Mouse (Mus musculus): ENCODE data around the gene Mcoln3. TPM values are rescaled to one million over a fixed set of nuclear protein-coding genes. Genes with fewer than 3 reads are reported as not detected.
A peak's percentile ranks its signal among the peaks of the same experiment; 100 is the strongest.

Gene Mcoln3
- polyA plus RNA-seq, 1 experiment from 2014 or later: 4.4 TPM

DNA sequence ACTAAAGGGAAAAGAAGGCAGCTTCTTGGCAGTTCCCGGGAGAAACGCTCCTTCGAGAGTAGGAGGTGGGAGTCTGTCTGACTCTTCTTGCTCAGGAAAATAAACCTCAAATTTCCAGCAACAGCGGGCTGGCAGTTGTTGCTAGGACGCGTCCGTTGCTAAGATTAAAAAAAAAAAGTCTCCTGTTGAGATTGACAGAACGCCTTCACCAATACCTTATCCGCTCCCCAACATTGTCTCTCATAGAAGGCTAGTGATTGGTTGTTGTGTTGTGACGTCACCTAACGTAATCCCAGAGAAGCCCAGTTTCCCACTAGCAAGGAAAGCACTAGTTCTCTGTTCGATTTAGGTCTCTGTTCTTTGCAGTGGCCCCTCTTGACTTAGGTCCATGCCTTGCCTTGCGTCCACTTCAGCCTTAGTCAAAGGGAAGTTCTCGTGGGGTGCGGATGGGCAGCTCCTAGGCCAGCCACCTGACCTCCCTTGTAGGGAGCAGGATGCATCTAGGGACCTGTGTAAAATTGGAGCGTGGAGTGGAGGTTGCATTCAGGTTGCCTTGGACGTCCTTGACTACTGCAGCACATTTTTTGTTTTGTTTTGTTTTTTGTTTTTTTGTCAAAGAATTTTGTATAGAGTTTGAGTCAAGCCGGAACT, 9.2 kb upstream of the Mcoln3 start, which contains the start of gene Wdr63:
Gene Wdr63, minus strand, starts transcription at position 210 of the 651 bp plus-strand sequence.
- H3K27ac ChIP-seq: no peak within 1 kb of the TSS
- H3K9ac ChIP-seq: no peak within 1 kb of the TSS
- H3K9me3 ChIP-seq: no peaks in the 10 kb centered on the region
- 15% methylated on average over 18 of the region's 18 CpGs for WGBS
- peak within 1 kb of the TSS; percentile 83 for H3K4me2 ChIP-seq
- peak within 1 kb of the TSS; percentile 42 for H3K4me3 ChIP-seq (replicated peaks)
- no peaks in the 10 kb centered on the region for H3K27me3 ChIP-seq (replicated peaks)
- H3K36me3 ChIP-seq: no peaks in the 10 kb centered on the region
- no peaks in the 10 kb centered on the region for H3K4me1 ChIP-seq
- ATAC-seq (ENCODE audit: insufficient read depth, low FRiP score, low read depth): peak; percentile 89; the same call in 1 of the 2 replicates

- 73% methylated on average over 2 of the region's 2 CpGs for WGBS
- no peaks in the 10 kb centered on the region for H3K36me3 ChIP-seq
Observed at GRCm38 (mm10) chr3:146108945-146109344, 8.3 kb upstream of the Mcoln3 start.

GRCm38 (mm10) chr3:146110358-146110757, 6.9 kb upstream of the Mcoln3 start:
- Histone ChIP-seq H3K4me2 (no peak overlapping the region), H3K4me1 (no peaks in the 10 kb centered on the region), H3K9me3 (no peaks in the 10 kb centered on the region), H3K9ac (no peak overlapping the region), H3K4me3 (replicated peaks) (no peak overlapping the region), H3K27me3 (replicated peaks) (no peaks in the 10 kb centered on the region), H3K36me3 (no peaks in the 10 kb centered on the region), H3K27ac (no peak overlapping the region)
- no peak for ATAC-seq (ENCODE audit: insufficient read depth, low FRiP score, low read depth)
- 67% methylated on average over 2 of the region's 2 CpGs for WGBS

More at GRCm38 (mm10) chr3:146108945-146109344, 8.3 kb upstream of the Mcoln3 start:
- H3K9ac ChIP-seq: no peak overlapping the region
- no peak for ATAC-seq (ENCODE audit: insufficient read depth, low FRiP score, low read depth)
- H3K27ac ChIP-seq: no peak overlapping the region
- H3K4me2 ChIP-seq: no peak overlapping the region
- H3K4me3 ChIP-seq (replicated peaks): no peak overlapping the region
- no peaks in the 10 kb centered on the region for H3K4me1 ChIP-seq
- H3K9me3 ChIP-seq: no peaks in the 10 kb centered on the region
- H3K27me3 ChIP-seq (replicated peaks): no peaks in the 10 kb centered on the region

- H3K36me3 ChIP-seq: no peaks in the 10 kb centered on the region
- no peak overlapping the region for H3K4me2 ChIP-seq
- no peak overlapping the region for H3K9ac ChIP-seq
- H3K4me3 ChIP-seq (replicated peaks): no peak overlapping the region
- no peak overlapping the region for H3K27ac ChIP-seq
- ATAC-seq (ENCODE audit: insufficient read depth, low FRiP score, low read depth): no peak
- no peaks in the 10 kb centered on the region for H3K4me1 ChIP-seq
- no peaks in the 10 kb centered on the region for H3K27me3 ChIP-seq (replicated peaks)
- WGBS: 52% methylated on average over 6 of the region's 6 CpGs
- no peaks in the 10 kb centered on the region for H3K9me3 ChIP-seq
Observed at GRCm38 (mm10) chr3:146110916-146111315, 6.3 kb upstream of the Mcoln3 start.

DNA sequence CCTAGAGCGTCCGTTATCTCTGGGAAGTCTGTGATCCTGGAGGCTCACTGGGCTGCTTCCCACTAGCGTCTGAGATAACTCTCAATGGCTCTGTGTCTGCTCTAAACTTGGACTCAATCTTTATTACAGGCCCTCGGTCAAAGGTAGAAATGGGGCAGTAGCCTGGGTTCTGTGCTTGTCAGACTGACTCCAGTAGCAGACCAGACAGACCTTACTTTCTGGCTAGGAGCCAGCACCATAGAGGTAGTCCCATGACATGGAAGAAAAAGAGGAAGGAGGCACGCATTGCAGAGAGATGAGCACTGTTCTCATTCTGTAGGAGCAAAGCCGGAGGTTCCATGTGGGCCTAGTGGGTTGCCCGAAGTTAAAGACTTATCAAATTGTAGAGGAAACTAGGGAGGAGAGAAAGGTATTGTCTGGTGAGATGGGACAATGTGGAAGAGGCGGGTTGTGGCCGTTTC, 777 bp downstream of the Mcoln3 start:
- WGBS: 63% methylated on average over 9 of the region's 9 CpGs
- Histone ChIP-seq H3K9me3 (no peaks in the 10 kb centered on the region), H3K4me2 (no peak overlapping the region), H3K4me1 (peaks cover 13% of the 10 kb centered on the region; the same call in 1 of the 2 replicates), H3K27me3 (replicated peaks) (peaks cover 18% of the 10 kb centered on the region), H3K36me3 (no peaks in the 10 kb centered on the region), H3K27ac (no peak overlapping the region), H3K4me3 (replicated peaks) (peak overlapping the region; percentile 34; the same call in 1 of the 2 replicates), H3K9ac (no peak overlapping the region)
- no peak for ATAC-seq (ENCODE audit: insufficient read depth, low FRiP score, low read depth)

DNA sequence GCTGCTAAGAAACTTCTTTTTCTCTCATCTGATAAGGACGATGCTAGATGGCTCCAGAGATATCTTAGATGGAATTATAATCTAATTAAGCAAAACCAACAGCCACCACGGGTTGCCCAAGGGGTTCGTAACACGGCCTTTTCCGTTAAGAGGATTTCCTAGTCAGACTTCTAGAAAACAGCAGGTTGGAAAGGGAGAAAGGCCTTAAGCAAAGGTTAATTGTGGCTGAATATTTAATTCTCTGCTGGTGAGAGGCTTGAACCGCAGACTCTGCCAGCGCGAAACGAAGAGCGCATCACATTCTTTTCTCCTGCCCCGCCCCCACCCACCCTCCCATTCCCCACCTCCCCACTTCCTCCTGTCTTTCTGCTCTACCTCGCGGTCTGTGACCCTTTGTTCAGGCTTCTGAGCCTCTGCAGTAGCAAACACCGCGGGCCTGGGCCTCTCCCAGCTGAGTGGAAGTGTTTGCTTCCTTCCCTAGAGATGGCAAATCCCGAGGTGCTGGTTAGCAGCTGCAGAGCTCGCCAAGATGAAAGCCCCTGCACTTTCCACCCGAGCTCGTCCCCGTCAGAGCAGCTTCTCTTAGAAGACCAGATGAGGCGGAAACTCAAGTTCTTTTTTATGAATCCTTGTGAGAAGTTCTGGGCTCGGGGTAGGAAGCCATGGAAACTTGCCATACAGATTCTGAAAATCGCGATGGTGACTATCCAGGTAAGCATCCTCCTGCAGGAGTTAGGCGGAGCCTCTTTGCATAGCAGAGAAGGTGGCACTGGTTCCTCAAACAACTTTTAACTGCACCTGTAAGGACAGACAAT, 4.3 kb downstream of the Mcoln3 start:
- Histone ChIP-seq H3K27ac (no peak overlapping the region), H3K27me3 (replicated peaks) (peaks cover 17% of the 10 kb centered on the region), H3K4me1 (peaks cover 13% of the 10 kb centered on the region; the same call in 1 of the 2 replicates), H3K9ac (no peak overlapping the region), H3K9me3 (no peaks in the 10 kb centered on the region), H3K36me3 (no peaks in the 10 kb centered on the region), H3K4me2 (peak overlapping the region; percentile 48), H3K4me3 (replicated peaks) (peak overlapping the region; percentile 12; the same call in 1 of the 2 replicates)
- no peak for ATAC-seq (ENCODE audit: insufficient read depth, low FRiP score, low read depth)
- WGBS: 11% methylated on average over 25 of the region's 25 CpGs

DNA sequence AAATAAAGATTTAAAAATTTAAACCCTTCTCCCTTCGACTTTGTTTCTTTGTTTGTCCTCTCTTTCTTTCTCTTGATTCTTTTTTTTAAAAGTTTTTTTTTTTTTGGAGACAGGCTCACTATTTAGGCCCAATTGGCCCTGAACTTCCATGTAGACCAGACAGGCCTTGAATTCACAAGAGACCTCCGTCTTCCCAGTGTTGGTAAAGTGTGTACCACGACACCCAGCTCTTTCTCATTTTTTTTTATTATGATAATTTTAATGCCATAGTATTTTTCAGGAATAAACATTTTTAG, 4.8 kb downstream of the Mcoln3 start:
- H3K36me3 ChIP-seq: no peaks in the 10 kb centered on the region
- H3K9ac ChIP-seq: no peak overlapping the region
- ATAC-seq (ENCODE audit: insufficient read depth, low FRiP score, low read depth): no peak
- H3K27me3 ChIP-seq (replicated peaks): peaks cover 12% of the 10 kb centered on the region
- no peak overlapping the region for H3K4me3 ChIP-seq (replicated peaks)
- H3K27ac ChIP-seq: no peak overlapping the region
- H3K4me1 ChIP-seq: peaks cover 13% of the 10 kb centered on the region; the same call in 1 of the 2 replicates
- H3K4me2 ChIP-seq: no peak overlapping the region
- H3K9me3 ChIP-seq: no peaks in the 10 kb centered on the region
- 58% methylated on average over 3 of the region's 3 CpGs for WGBS

- Histone ChIP-seq H3K4me2 (no peak overlapping the region), H3K27me3 (replicated peaks) (0 out of 2 replicates have a peak, but pooled peaks cover 3% of the 10 kb centered on the region), H3K4me3 (replicated peaks) (no peak overlapping the region), H3K27ac (no peak overlapping the region), H3K4me1 (peaks cover 5% of the 10 kb centered on the region; the same call in 1 of the 2 replicates), H3K36me3 (no peaks in the 10 kb centered on the region), H3K9me3 (no peaks in the 10 kb centered on the region), H3K9ac (no peak overlapping the region)
- 80% methylated on average over 8 of the region's 8 CpGs for WGBS
- ATAC-seq (ENCODE audit: insufficient read depth, low FRiP score, low read depth): no peak
Observed at GRCm38 (mm10) chr3:146122807-146123463, 5.7 kb downstream of the Mcoln3 start.

GRCm38 (mm10) chr3:146123464-146123825, 6.2 kb downstream of the Mcoln3 start:
- Histone ChIP-seq H3K4me1 (peaks cover 5% of the 10 kb centered on the region; the same call in 1 of the 2 replicates), H3K36me3 (no peaks in the 10 kb centered on the region), H3K9me3 (no peaks in the 10 kb centered on the region), H3K27ac (no peak overlapping the region), H3K9ac (no peak overlapping the region), H3K4me2 (no peak overlapping the region), H3K27me3 (replicated peaks) (no peaks in the 10 kb centered on the region), H3K4me3 (replicated peaks) (no peak overlapping the region)
- 69% methylated on average over 9 of the region's 9 CpGs for WGBS
- ATAC-seq (ENCODE audit: insufficient read depth, low FRiP score, low read depth): no peak

GRCm38 (mm10) chr3:146127205-146127604, 10.0 kb downstream of the Mcoln3 start:
- Histone ChIP-seq H3K9me3 (no peaks in the 10 kb centered on the region), H3K4me2 (no peak overlapping the region), H3K27ac (no peak overlapping the region), H3K27me3 (replicated peaks) (no peaks in the 10 kb centered on the region), H3K9ac (no peak overlapping the region), H3K36me3 (no peaks in the 10 kb centered on the region), H3K4me1 (no peaks in the 10 kb centered on the region), H3K4me3 (replicated peaks) (no peak overlapping the region)
- 57% methylated on average over 6 of the region's 6 CpGs for WGBS
- no peak; the same call in 1 of the 2 replicates for ATAC-seq (ENCODE audit: insufficient read depth, low FRiP score, low read depth)

DNA sequence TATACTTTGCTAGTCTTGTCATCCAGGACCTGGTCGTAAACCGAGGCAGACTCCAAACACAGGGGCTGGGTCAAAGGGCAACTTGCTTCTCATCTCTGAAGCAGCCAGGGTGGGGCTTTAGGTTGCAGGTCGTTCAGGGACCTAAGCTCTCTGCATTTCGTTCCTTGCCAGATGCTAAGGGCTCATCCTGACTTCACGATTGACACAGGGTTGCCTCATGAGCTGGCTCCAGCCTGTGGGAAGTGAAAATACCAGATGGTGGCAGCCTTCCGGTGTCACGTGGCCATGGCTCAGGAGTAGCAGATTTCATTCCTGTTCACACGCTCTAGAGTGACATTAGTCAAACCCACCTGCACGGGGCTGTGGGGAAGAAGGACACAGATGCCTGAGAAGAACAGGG, 17.6 kb downstream of the Mcoln3 start:
- 72% methylated on average over 9 of the region's 9 CpGs for WGBS
- no peak for ATAC-seq (ENCODE audit: insufficient read depth, low FRiP score, low read depth)

DNA sequence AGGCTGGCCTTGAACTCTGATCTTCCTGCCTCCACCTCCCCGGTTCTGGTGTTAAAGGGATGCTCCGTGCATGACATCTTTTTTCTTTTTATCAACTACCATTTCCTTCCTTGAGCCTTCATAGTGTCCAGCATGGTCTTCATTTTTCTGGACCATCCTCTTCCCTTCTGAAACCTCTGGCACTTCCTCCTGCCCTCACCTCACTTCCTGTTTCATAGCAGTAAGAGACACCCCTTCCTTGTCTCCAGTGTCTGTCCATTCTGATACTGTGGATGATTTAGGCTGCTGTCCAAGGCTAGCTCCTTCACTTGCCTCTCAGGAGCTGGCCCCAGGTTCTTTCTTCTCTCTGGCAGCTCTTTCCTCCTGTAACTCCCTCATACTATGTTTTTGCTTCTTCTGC, 18.2 kb downstream of the Mcoln3 start:
- Histone ChIP-seq H3K36me3 (no peaks in the 10 kb centered on the region), H3K4me2 (no peak overlapping the region), H3K27ac (no peak overlapping the region), H3K27me3 (replicated peaks) (no peaks in the 10 kb centered on the region), H3K4me1 (no peaks in the 10 kb centered on the region), H3K9ac (no peak overlapping the region), H3K9me3 (no peaks in the 10 kb centered on the region), H3K4me3 (replicated peaks) (no peak overlapping the region)
- no peak for ATAC-seq (ENCODE audit: insufficient read depth, low FRiP score, low read depth)
- 89% methylated on average over 2 of the region's 2 CpGs for WGBS

More for the DNA sequence above, 17.6 kb downstream of the Mcoln3 start:
- Histone ChIP-seq H3K36me3 (no peaks in the 10 kb centered on the region), H3K27me3 (replicated peaks) (no peaks in the 10 kb centered on the region), H3K4me1 (no peaks in the 10 kb centered on the region), H3K4me3 (replicated peaks) (no peak overlapping the region), H3K27ac (no peak overlapping the region), H3K9ac (no peak overlapping the region), H3K9me3 (no peaks in the 10 kb centered on the region), H3K4me2 (no peak overlapping the region)

Measured in stomach, embryonic 15.5 days (tissue).